Mouse (Mus musculus) midbrain, embryonic 16.5 days (tissue): ENCODE measurements around the gene Uchl4. TPM values are rescaled to one million over a fixed set of nuclear protein-coding genes. Genes with fewer than 3 reads are reported as not detected.

Experiments
- ATAC-seq: fragments of 200-750 bp; cut with Nextera tagmentation; 2 replicates; pipeline ENCODE4 v1.8.0; 2017; ENCODE audit warnings: moderate TSS enrichment
- H3K27ac ChIP-seq: fragments of 300-500 bp; sonication (generic); 2 replicates; pipeline ENCODE4 v1.5.1; 2014; ENCODE audit warnings: mild to moderate bottlenecking, low read length, mixed read lengths
- H3K27me3 ChIP-seq: fragments of 300-500 bp; sonication (generic); 2 replicates; pipeline ENCODE4 v1.6.1; 2014; ENCODE audit warnings: low read depth, low read length, mixed read lengths; ENCODE audit not compliant: control insufficient read depth, insufficient read depth
- H3K36me3 ChIP-seq: fragments of 300-500 bp; sonication (generic); 2 replicates; pipeline ENCODE4 v1.6.1; 2014; ENCODE audit warnings: mild to moderate bottlenecking, low read length, moderate library complexity, mixed read lengths; ENCODE audit not compliant: control insufficient read depth, insufficient read depth
- H3K4me1 ChIP-seq: fragments of 300-500 bp; sonication (generic); 2 replicates; pipeline ENCODE4 v1.6.1; 2014; ENCODE audit warnings: mild to moderate bottlenecking, low read length, mixed read lengths; ENCODE audit not compliant: control insufficient read depth, insufficient read depth
- H3K4me2 ChIP-seq: fragments of 300-500 bp; sonication (generic); 2 replicates; pipeline ENCODE4 v1.6.1; 2014; ENCODE audit warnings: mild to moderate bottlenecking, low read length, mixed read lengths
- H3K4me3 ChIP-seq: fragments of 300-500 bp; sonication (generic); 2 replicates; pipeline ENCODE4 v1.5.1; 2014; ENCODE audit warnings: low read depth, mild to moderate bottlenecking, low read length, moderate library complexity, mixed read lengths
- H3K9ac ChIP-seq: fragments of 300-500 bp; sonication (generic); 2 replicates; pipeline ENCODE4 v1.6.1; 2014; ENCODE audit warnings: low read depth, low read length, mixed read lengths
- H3K9me3 ChIP-seq: fragments of 300-500 bp; sonication (generic); replicated peaks from 2 replicates; pipeline ENCODE4 v1.6.1; 2014; ENCODE audit warnings: mild to moderate bottlenecking, low read length, mixed read lengths; ENCODE audit not compliant: control insufficient read depth, poor library complexity, severe bottlenecking
- WGBS: fragments of 180-500 bp; shearing (Covaris S2); extraction: QIAGEN DNeasy Blood & Tissue Kit; methylation state at CpG from one replicate; pipeline ENCODE4 v1.1.7; 2014; 5-methylcytosine and 5-hydroxymethylcytosine counted together
- polyA plus RNA-seq: library from polyadenylated mRNA; unstranded; fragments of >200 nt; fragmentation: Nextera tagmentation; extraction: Ambion mirVana; gene quantifications from 2 replicates; pipeline ENCODE4 v1.2.1, GENCODE M21; 2015

Gene Uchl4
- polyA plus RNA-seq, 1 experiment from 2014 or later = 2.9 TPM

- H3K9ac ChIP-seq = no peak overlapping the region
- ATAC-seq = no peak
- 79% methylated on average over 3 of the region's 3 CpGs for WGBS
- peaks cover 2% of the 10 kb centered on the region for H3K36me3 ChIP-seq
- no peak overlapping the region for H3K27ac ChIP-seq
- H3K27me3 ChIP-seq = no peaks in the 10 kb centered on the region
- H3K4me2 ChIP-seq = no peak overlapping the region
- H3K4me3 ChIP-seq = no peak overlapping the region
- no peaks in the 10 kb centered on the region for H3K4me1 ChIP-seq
- H3K9me3 ChIP-seq = no peaks in the 10 kb centered on the region
Observed at GRCm38 (mm10) chr9:64207509-64208084, 27.4 kb upstream of the Uchl4 start.

DNA sequence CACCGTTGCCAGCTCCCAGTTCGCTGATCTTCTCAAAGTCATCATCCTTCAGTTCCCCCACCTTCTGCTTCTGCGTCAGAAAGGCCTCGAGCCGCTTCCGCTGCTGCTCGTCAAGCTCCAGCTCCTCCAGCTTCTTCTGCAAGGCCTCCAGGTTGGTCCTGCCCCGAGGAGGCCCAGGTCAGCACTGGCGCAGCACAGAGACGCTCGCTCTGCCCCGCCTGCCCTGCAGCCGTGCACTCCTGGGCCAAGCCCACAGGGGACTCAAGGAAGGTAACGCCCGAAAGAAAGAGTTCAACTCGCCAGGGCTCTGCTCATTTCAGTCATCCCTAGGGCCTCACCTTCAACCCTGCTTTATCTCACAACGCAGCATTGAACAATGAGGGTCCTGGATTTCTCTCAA is 20.5 kb upstream of the Uchl4 start:
- WGBS = 93% methylated on average over 17 of the region's 17 CpGs
- Histone ChIP-seq H3K4me1 (no peaks in the 10 kb centered on the region), H3K4me3 (no peak overlapping the region), H3K36me3 (no peaks in the 10 kb centered on the region), H3K27me3 (no peaks in the 10 kb centered on the region), H3K9ac (no peak overlapping the region), H3K4me2 (no peak overlapping the region), H3K9me3 (no peaks in the 10 kb centered on the region), H3K27ac (no peak overlapping the region)
- no peak for ATAC-seq

DNA sequence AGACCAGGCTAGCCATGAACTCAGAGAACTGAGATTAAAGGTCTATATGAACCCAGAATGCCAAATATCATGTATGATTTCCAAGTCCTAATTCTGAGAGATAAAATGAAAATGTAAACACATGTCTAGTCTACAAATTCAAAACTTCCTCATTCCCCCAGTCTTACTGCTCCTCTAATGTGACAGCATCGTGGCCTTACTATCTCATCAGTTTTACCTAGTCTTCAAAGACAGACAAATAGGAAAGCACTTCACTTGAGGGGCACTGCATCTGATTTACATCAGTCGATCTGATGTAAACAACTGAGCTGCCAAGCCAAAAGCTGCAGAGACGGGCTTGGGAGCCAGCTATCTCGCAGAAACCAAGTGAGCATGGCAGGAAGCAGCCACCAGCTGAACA is 18.9 kb upstream of the Uchl4 start:
- Histone ChIP-seq H3K27me3 (no peaks in the 10 kb centered on the region), H3K36me3 (no peaks in the 10 kb centered on the region), H3K4me1 (no peaks in the 10 kb centered on the region), H3K27ac (no peak overlapping the region), H3K4me2 (no peak overlapping the region), H3K9me3 (no peaks in the 10 kb centered on the region), H3K9ac (no peak overlapping the region), H3K4me3 (no peak overlapping the region)
- 88% methylated on average over 4 of the region's 4 CpGs for WGBS
- ATAC-seq = no peak

GRCm38 (mm10) chr9:64216641-64217040 is 18.4 kb upstream of the Uchl4 start:
- H3K36me3 ChIP-seq = no peaks in the 10 kb centered on the region
- no peaks in the 10 kb centered on the region for H3K9me3 ChIP-seq
- ATAC-seq = no peak
- no peak overlapping the region for H3K4me2 ChIP-seq
- no peak overlapping the region for H3K27ac ChIP-seq
- H3K27me3 ChIP-seq = no peaks in the 10 kb centered on the region
- no peak overlapping the region for H3K4me3 ChIP-seq
- no peaks in the 10 kb centered on the region for H3K4me1 ChIP-seq
- WGBS = 94% methylated on average over 2 of the region's 2 CpGs
- H3K9ac ChIP-seq = no peak overlapping the region

DNA sequence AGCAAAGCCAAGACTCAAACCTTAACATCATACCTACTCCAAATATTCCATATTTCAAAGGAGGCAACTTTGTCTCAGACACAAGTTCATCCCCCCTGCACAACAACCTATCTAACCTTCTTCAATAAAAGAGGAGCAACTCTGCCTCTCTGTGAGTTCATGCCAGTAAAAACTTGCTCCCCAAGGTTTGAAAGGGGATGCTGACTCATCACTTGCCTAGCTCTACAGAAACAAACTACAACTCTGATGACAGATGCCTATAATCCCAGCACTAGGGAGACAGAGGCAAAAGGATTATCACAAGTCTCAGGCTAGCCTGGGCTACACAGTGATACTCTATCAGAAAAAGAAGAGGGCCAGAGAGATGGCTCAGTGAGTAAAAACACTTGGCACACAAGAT is 17.1 kb upstream of the Uchl4 start:
- H3K4me2 ChIP-seq = no peak overlapping the region
- no peak overlapping the region for H3K9ac ChIP-seq
- no peaks in the 10 kb centered on the region for H3K27me3 ChIP-seq
- no peak overlapping the region for H3K27ac ChIP-seq
- no peak for ATAC-seq
- no peaks in the 10 kb centered on the region for H3K9me3 ChIP-seq
- H3K4me3 ChIP-seq = no peak overlapping the region
- H3K4me1 ChIP-seq = no peaks in the 10 kb centered on the region
- no peaks in the 10 kb centered on the region for H3K36me3 ChIP-seq

GRCm38 (mm10) chr9:64219305-64219704 is 15.7 kb upstream of the Uchl4 start:
- no peak overlapping the region for H3K9ac ChIP-seq
- 50% methylated on average over 1 of the region's 1 CpGs for WGBS
- no peaks in the 10 kb centered on the region for H3K9me3 ChIP-seq
- no peaks in the 10 kb centered on the region for H3K36me3 ChIP-seq
- ATAC-seq = no peak
- H3K27ac ChIP-seq = no peak overlapping the region
- H3K4me1 ChIP-seq = no peaks in the 10 kb centered on the region
- H3K4me3 ChIP-seq = no peak overlapping the region
- no peaks in the 10 kb centered on the region for H3K27me3 ChIP-seq
- no peak overlapping the region for H3K4me2 ChIP-seq

DNA sequence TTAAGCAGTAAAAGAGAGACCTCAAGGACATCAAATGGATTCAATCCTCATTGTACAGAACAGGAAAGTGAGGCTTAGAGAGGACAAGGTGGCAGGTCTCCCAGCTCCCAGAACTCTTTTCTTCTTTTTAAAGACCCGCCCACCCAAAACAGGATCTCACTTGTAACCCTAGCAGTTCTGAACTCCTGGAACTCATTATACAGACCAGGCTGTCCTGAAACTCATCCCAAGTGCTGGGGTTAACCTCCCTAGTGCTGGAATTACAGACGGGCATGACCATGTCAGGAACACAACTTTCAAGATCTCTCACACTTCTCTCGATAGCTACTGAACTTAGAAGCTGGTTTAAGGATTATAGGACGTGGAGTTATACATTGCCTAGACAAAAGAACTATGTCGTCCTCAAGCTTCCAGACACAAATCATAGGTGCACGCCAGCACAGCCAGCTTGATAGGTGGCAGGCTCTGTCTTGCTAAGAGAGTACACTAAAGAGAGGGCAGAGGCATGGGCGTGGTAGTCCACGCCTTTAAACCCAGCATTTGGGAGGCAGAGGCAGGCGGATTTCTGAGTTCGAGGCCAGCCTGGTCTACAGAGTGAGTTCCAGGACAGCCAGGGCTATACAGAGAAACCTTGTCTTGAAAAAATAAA is 15.1 kb upstream of the Uchl4 start:
- Histone ChIP-seq H3K4me1 (no peaks in the 10 kb centered on the region), H3K4me2 (no peak overlapping the region), H3K36me3 (no peaks in the 10 kb centered on the region), H3K9me3 (no peaks in the 10 kb centered on the region), H3K27me3 (no peaks in the 10 kb centered on the region), H3K27ac (no peak overlapping the region), H3K9ac (no peak overlapping the region), H3K4me3 (no peak overlapping the region)
- no peak for ATAC-seq
- WGBS = 83% methylated on average over 10 of the region's 10 CpGs

GRCm38 (mm10) chr9:64220603-64221002 is 14.4 kb upstream of the Uchl4 start:
- Histone ChIP-seq H3K9me3 (no peaks in the 10 kb centered on the region), H3K4me3 (no peak overlapping the region), H3K27ac (no peak overlapping the region), H3K4me2 (no peak overlapping the region), H3K36me3 (no peaks in the 10 kb centered on the region), H3K27me3 (no peaks in the 10 kb centered on the region), H3K4me1 (no peaks in the 10 kb centered on the region), H3K9ac (no peak overlapping the region)
- 67% methylated on average over 1 of the region's 1 CpGs for WGBS
- no peak for ATAC-seq

DNA sequence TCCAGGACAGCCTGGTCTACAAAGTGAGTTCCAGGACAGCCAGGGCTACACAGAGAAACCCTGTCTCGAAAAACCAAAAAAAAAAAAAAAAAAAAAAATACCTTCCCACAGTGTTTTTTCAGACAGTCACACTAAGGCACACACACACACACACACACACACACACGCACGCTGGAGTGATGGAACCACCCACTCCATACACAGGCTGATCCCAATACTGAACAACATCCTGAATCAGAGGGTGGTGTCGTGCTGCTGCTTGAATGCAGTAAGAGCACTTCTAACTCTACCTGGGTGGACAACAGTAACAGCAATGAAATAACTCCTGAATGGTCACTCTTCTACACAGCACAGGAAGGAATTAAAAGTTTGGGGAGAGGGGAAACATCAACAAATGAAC is 13.5 kb upstream of the Uchl4 start:
- no peak overlapping the region for H3K4me2 ChIP-seq
- no peaks in the 10 kb centered on the region for H3K9me3 ChIP-seq
- WGBS = 76% methylated on average over 4 of the region's 4 CpGs
- H3K27ac ChIP-seq = no peak overlapping the region
- no peak for ATAC-seq
- no peak overlapping the region for H3K4me3 ChIP-seq
- H3K36me3 ChIP-seq = no peaks in the 10 kb centered on the region
- H3K4me1 ChIP-seq = no peaks in the 10 kb centered on the region
- no peak overlapping the region for H3K9ac ChIP-seq
- H3K27me3 ChIP-seq = no peaks in the 10 kb centered on the region
